Mouse (Mus musculus) induced T-regulatory cell, adult 2 months (primary cell): ENCODE measurements around the gene Elmsan1.

Experiments used
- DNase-seq: peaks from one replicate; pipeline ENCODE4 v3.0.0-alpha.2; 2012; ENCODE audit warnings: low read depth

Gene Elmsan1

DNA sequence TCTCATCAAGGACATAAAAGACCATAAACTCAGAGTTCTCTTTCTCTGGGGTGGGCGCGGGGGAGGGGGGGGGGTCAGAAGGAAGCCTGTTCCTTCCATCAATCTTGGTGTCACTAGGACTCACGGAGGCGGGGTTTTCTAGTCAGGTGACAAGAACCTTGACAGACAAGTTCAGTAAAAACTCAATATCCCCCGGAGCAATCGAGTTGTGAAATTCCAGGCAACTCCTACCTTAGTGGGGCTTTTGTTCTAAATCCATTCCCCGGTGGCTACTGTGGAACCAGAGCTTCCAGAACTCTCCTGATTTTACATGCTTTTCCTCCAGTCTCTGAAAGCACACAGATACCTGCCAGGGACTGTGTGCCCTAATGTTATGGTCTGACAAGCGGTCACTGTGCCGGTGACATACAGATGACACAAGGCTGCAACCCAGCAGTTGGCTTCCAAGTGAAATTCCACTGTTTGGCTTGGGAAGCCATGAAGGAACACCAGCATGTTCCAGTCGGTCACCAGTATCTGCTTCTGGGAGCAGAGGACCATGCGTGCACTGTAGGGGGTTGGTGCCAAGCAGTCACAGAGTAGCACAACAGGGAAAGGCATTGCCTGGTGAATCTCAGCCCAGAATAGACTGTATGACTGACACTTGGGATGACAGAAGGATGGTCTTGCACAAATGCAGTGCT lies 2.8 kb downstream of the Elmsan1 start:
- DNase-seq: no peak

DNA sequence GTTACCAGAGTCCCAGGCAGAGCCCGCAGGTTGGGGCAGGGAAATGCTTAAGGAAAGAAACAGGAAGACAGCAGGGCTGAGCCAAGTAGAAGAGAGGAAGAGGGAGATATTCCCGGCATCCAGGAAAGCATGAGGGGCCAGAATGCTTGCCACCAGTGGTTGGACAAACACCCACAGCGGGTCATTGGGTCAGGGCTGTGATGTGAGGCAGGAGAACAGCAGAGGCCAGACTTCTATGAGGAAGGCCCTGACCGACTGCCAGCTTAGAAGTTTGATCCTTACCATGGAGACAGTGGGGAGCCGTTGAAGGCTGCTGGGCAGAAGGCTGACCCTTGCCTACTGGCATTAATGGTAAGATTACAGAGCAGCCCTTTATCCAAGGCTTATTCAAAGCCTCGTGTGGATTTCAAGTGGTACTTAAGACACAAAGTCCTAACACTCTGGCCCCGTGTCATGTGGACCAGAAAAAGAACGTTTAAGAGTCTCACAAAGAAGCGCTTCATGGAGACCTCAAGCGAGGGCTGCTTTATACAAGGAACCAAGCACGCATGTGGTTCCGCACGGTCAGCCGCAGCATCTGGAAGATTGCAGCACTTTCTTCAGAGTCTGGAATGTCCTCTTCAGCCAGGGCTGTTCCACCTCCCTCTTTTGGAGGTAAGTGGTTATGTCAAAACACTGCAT lies 4.0 kb downstream of the Elmsan1 start:
- DNase-seq: no peak

DNA sequence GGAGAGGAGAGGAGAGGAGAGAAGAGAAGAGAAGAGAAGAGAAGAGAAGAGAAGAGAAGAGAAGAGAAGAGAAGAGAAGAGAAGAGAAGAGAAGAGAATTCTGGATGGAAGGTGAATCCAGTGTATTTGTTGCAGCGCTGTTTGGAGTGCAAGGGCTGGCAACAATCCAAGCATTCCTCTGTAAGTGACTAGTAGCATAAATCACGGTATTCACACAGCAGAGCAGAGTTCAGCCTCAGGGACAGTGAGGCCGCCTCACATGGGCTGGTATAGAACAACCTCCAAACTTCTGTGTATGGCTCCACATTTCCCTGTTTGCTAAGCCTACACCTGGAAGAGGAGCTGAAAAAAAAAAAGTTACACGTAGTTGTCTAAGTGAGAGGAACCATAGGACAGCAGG lies 6.4 kb downstream of the Elmsan1 start:
- no peak for DNase-seq

- no peak for DNase-seq
Measured at GRCm38 (mm10) chr12:84211021-84211538, 7.6 kb downstream of the Elmsan1 start.

GRCm38 (mm10) chr12:84210288-84210687 lies 8.4 kb downstream of the Elmsan1 start:
- DNase-seq: no peak

DNA sequence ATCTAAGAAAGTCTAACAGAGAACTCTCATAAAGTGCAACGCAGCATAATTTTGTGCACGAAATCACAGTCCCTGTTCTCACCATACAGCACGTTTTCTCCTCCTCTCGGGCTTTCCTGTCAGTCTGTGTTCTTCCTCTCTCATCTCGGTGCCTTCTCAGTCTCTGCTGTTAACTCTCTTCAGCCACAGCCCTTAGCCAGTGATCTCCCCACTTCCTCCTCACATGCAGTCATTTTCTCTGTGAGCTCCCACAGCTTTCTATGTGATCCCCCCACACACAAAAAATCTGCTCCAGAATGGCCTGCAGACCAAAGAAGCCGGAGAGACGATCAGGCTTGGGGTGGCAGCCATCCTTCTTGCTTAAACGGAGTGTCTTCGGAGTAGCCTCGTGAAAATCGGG lies 9.6 kb downstream of the Elmsan1 start:
- peak; percentile 40 for DNase-seq

DNA sequence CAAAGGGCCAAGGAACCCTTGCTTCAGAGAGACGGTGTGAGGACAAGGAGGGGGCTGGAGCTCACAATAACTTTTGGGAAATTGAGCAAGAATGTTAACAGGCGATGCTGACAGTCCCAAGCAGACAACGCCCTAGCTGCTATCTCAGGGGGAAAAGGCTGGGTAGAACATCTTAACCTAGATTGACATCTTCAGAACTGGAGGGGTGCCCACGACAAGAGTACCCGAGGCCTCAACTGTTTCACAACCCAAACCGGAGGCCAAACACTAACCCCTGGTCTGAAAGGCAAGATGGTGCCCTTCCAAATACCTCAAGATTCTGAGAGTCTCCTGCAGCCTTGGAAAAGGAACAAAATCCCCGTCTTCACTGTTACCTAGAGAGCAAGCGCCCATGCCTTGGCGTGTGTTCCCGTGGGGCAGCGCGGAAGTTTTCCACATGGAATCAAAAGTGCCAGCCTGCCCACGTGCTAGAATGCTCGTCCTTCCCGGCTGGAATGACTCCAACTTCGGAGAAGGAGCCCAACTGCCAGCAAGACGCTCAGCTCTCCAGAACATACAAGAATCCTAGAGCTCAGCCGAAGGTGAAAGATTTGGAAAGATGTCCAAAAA lies 11.4 kb downstream of the Elmsan1 start:
- DNase-seq: no peak

DNA sequence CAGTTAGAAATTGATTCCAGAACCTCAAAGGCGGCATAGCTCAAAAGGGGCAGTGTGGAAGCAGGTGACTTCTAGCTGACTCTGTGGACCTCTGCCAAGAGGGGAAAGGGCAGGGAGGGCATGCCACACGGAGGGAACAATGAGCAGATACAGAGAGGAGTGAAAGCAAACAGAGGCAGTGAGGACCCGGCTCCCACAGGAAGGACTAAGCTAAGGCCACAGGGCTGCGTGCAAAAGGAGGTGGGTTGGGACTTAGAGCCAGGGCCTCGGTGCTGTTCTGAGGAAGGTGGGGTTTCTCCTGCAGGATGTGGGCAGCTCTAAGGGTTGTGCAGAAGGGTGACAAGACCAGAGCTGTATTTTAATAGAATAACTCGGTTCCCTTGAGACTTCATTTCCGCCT lies 12.2 kb downstream of the Elmsan1 start:
- peak; percentile 83 for DNase-seq

DNA sequence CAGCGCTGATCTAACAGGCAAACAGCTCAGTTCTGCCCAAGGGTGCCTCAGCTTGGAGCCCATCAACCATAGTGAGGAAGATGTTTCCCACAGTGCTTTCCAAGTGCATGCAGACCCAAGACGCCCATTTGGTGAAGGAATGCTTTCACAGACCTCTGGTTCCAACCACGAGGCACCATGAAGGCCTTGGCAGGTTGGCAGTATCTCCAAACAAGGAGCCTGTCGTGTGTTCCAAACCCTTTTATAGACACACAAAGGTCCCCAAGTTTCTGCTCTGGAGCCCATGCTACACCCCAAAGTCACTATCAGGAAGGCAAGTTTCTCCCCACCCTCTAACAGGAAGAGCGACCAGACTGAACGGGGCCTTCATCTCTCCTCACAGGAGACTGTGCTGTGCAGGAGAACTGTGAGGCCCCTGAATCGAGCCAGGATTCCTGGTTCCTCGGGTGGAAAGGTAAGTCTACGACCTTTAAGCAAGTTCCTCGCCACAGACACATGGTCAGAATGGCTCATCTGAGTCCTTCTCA lies 13.0 kb downstream of the Elmsan1 start:
- DNase-seq: peak; percentile 35

DNA sequence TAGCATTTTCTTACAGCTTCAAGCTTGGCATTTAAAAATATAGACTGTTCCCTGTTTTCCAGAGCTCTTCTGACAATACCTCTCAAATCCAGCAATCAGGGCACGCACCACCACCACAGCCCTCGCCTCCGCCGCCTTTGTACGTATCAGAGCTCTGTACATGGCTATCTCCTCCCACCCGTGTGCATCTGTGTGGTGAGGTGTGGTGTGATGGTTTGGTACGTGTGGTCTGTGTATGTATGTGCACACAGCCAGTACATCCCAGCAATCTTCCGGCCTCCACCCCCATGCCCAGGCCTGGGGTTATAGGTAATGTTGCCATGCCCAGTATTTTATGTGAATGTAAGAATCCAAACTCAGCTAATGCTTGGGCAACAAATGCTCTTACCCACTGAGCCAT lies 14.0 kb downstream of the Elmsan1 start:
- no peak for DNase-seq

- peak; percentile 51 for DNase-seq
Measured at GRCm38 (mm10) chr12:84203778-84204216, 14.9 kb downstream of the Elmsan1 start.

DNA sequence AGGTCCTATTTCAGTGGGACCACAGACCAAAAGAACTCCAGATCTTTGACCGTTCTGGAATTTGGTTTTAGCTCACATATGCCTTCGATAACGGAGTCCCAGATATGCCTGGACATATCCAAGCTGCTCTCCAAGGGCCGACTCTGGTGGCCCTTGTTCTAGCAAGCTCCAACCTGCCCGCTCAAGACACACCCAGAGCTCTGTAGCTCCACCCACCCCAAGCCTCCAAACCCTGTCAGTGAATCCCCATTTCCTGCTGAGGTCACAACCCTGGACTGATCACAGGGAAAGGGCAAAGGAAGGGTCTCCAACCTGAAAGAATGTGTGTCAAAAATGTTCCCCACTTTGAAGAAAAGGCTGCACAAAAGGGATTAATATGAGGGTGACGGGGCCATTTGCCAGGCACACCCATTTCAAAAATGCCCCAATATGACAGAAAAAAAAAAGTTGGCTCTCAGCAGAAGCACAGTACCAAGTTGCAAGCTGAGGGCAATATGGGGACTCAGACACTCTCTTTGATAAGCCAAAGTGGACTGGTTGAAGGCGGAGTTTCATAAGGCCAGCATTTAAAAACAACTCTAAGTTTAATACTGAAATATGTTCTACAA lies 15.4 kb downstream of the Elmsan1 start:
- DNase-seq: peak; percentile 63

DNA sequence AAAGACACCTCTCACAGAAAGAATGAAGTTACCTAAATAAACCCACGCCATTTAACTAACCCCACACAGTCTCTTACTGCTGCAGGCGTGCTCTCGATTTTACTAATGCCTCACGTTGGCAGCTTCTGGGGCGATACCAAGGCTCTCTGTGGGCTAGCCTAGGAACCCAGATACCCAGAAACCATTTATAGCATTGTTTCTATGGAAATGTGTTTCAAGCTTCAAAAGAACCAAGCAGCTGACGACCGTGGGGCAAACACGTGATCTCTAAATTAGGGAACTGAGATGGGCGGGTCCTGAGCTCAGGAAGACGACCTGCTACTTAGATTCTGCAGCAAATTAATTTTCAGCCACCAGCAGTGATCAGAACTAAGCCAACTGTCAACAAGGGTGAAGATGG lies 16.1 kb downstream of the Elmsan1 start:
- DNase-seq: peak; percentile 80

- peak; percentile 87 for DNase-seq
Measured at GRCm38 (mm10) chr12:84201686-84202484, 16.8 kb downstream of the Elmsan1 start.

- DNase-seq: no peak
Measured at GRCm38 (mm10) chr12:84201222-84201621, 17.5 kb downstream of the Elmsan1 start.

DNA sequence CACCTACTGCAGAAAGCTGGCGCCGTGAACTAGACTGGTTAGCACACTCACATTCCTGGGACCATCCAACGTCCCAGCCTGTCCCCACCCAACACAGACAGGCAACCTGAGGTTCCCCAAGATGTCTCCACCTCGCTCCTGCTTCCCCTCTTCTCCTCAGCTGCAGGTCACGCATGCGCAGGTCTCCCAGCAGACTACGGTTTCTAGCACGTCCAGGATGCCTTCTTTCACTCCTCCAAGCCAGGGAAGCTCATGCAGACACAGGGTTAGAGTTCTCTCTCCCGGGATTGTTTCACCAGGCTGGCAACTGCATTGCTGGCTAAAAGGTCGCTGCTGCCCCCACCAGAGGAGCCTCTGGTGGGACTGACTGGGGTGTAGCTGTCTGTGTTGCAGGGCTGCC lies 19.8 kb downstream of the Elmsan1 start:
- no peak for DNase-seq

DNA sequence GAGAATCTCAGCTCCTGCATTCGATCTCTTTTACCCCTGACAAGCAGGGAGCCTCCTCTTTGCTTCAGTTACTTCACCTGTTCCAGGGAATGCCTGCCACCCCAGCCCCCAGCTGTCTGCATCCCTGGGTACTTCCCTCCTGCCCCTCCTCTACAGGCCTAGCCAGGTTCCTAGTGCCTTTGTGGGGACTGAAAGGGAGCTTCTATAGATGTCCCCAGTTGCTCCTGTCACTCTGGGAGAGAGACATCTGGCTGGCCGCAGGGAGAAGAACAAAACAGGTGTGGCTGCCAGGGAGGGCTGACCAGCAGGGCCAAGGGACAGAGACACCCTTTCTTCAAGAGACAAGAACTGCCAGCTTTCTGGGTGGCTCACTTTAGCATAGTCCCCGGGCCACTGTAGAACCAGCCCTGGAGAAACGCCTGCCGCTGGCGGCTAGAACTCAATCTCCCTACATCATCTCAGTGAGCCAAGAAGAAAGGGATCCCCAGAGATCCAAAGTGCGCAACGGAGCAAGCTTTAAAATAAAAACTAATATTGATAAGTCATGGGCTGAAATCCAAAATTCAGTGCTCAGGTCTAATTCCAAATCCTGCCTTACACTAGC lies 20.5 kb downstream of the Elmsan1 start:
- no peak for DNase-seq

DNA sequence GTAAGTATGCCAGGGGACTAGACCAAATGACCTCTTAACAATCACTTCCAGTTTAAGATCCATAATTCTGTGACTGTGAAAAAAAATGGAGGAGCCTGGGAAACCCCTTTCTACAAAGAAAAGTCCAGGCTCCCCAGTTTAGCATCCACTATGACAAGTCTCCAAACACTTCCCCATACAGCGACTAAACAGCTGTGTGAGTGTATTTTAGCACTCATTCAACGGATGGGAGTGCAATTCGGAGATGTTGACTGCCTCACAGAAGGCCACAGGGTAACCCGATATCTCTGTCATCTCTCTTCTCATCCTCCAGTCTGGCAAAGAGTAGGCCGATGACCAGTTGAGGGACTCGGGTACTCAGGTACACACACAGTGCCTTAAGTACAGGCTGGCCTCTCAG lies 23.5 kb downstream of the Elmsan1 start:
- DNase-seq: no peak

DNA sequence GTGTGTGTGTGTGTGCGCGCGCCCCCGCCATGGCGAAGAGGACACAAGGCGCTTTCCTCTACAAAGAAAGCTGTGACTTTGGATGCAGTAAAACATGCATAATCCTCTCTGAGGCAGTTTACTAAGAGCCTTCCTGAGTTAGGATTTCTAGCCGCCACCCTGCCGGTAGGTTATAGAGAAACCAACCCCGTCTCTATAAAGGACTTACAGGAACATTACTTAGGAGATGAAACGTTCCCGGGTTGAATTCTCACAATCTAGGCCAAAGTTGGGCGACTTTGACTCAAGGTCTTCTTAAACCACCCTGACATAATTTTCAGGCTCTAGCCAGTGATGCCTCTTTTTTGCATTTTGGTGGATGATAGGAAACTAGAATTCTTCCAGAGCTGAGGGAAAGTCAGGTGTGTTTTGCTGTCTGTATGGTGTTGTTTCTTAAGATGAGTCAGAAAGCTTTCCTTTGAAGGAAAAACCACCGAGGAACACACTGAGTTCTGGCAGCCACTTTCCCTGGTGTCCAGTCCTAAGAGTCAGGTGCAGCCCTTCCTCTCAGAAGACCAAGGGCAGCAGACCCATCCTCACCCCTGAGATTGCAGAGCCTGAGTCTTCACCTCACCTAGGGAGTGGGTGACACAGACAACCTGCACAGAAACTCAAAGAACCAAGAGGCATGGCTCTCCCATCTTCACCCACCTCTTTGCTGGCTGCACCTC lies 24.1 kb downstream of the Elmsan1 start:
- peak; percentile 63 for DNase-seq

GRCm38 (mm10) chr12:84193642-84194399 lies 24.9 kb downstream of the Elmsan1 start:
- DNase-seq: peak; percentile 97
